Mouse (Mus musculus) 416B (cell line): Measurements from ENCODE around the gene Anxa11.
A peak's percentile ranks its signal among the peaks of the same experiment; 100 is the strongest.
"Not testable (repeated sequence)": the region's sequence is repeated elsewhere in the genome, so short reads cannot be mapped to it uniquely, and the experiment has no call there.

Experiments used
- DNase-seq: peaks from one replicate; pipeline ENCODE4 v3.0.0; 2011; ENCODE audit warnings: low read depth

Gene Anxa11

DNA sequence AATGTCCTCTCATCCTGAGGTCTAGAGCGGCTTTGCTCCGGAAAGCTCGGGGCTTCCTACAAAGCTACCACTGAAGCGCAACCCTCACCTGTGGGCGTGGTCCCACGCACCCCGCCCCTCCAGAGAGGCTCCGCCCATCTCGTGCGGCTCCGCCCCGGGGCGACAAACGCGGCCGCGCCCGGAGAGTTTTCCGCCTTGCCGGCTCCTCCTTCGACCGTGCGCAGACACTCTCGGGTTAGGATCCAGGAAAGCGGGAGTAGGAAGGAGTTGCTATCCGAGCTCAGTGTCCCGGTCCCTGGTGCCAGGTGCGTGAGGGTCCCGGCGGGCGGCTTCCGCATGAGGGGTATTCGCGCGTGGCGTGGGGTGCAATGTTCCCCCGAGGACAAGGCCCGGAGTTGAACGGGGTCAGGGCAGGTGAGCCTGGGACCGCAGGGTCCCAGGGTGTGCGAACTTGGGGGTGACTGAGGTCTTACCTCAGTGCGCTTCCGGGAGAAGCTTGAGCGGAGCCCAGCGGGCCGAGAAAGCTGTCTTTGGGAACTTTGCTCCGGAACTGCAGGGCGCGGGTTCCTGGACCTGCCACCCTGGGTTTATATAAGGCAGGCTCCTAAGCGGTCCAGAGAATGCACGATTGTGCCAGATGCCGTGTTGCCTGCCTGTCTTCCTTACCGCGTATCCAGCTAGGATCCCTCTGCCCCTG, at the start of gene Anxa11:
Gene Anxa11, plus strand, starts transcription at position 166 of the 697 bp plus-strand sequence.
- peak; percentile 88 for DNase-seq

DNA sequence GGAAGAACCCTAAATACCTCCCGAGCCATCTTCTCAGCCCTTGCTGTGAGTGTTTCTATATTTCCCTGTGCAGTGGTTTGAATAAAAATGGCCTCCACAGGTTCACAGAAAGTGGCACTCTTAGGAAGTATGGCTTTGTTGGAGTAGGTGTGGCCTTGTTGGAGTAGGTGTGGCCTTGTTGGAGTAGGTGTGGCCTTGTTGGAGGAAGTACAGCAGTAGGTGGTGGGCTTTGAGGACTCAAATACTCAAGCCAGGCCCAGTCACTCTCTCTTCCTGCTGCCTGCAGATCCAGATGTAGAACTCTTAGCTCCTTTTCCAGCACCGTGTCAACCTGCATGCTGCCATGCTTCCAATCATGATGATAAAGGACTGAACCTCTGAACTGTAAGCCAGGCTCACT, 47.6 kb upstream of the Anxa11 start:
- DNase-seq = no peak

- DNase-seq = no peak
Observed at GRCm38 (mm10) chr14:25795067-25795466, 46.9 kb upstream of the Anxa11 start.

DNA sequence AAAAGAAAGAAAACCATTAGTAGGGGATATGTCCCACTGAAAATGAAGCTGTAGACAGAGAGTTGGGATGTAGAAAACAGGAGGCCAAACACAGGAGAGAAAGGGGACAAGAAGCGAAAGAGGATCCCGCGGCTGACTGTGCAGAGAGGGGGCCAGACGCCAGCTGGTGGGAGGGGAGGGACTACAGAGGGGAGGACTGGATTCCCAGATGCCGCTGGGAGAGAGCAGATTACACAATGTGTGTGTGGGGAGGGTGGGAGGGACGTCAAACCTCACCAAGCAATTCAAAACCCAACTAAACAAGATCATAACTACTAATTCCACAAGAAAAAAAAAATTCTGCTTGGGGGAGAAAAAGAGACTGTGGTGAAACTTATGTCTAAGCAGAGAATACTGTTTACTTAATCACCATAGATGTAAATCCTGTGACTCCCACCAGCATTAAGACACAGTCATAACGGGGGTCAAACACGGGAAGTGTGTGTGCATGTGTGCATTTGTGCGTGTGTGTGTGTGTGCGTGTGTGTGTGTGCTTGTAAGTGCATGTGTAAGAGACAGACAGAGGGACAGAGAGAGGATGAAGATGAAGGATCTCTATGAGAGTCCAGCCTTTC, 46.3 kb upstream of the Anxa11 start:
- DNase-seq = no peak

DNA sequence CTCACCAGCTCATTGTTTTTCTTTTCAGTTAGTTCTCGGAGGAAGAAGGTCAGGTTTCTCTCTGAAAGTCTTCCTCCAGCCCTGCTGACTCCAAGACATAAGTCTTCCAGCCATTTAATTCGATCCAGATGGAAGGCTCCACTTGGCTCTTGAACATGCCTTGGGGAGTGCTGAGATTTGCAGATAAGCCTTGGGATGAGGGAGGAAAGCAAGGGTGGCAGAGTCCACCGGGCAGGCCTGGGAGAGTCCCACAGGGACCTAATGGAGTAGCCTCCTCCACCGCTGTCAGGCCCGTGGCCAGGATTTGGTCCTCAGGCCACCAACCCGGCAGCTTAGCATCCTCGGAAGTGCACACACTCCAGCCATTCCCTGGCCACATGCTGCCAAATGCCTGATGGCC, 45.3 kb upstream of the Anxa11 start:
- no peak for DNase-seq

- peak; percentile 56 for DNase-seq
Observed at GRCm38 (mm10) chr14:25800166-25800960, 41.6 kb upstream of the Anxa11 start.

DNA sequence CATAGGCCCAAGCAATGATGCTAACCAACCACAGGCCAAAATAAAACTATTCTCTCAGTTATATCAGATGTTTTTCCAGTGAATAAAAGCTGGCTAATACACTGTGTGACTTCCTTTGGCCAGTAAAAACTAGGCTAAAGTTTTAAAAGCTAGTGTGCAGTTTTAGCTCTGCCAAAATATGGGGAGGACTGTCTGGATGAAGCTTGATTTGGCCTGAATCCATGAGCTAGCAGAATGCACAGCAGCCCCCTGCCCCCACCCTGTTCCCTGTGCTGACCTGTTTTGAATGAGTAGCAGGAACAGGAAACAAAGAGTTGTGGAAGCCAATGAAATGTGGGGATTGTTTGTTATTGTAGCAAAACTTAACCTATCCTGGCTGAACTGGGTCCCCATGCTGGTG, 39.4 kb upstream of the Anxa11 start:
- DNase-seq = no peak

DNA sequence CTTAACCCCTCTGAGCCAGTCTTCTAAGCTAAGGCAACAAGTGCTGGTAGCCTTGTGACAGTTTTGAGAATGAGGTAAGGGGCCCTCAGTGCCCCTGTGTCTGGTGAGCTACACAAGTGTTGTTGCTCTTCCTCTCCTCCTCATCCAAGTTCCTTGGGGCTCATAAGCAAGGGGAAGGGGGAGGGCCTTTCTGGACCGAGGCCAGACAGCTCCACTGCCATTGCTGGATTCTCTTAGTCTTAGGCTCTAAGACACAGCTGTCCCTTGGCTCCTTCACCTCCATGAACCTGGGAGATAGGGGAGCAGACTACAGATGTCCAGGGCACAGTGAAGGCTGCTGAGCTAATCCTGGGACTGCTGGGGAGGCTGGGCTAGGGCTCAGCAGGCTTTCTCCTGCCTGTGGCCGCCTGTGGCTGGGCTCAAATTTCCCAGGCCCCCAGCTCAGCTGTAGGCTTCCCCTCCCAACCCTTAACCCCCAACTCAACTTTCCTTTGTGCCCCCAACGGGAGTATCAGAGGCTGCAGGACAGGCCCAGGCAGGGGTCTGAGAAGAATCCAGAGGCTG, 38.6 kb upstream of the Anxa11 start:
- DNase-seq = no peak

GRCm38 (mm10) chr14:25805871-25806270, 36.1 kb upstream of the Anxa11 start:
- DNase-seq = no peak

GRCm38 (mm10) chr14:25806561-25806960, 35.4 kb upstream of the Anxa11 start:
- peak; percentile 24 for DNase-seq

DNA sequence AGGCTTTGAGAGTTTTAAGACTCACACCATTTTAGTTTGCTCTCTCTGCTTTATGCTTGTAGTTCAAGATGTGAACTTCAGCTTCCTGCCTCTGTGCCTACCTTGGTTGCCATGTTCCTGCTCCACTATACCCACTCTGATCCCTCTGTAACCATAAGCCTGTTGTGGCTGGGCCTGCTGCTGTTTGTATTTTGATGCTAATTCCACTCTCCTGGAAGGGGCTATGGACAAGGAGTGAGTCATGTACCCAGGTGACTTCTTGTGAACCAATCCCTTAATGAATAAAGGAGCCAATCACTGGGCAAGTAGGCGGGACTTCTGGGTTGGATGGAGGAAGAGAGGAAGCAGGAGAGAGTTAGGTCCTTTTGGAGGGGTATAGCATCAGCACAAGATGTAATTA, 30.9 kb upstream of the Anxa11 start:
- DNase-seq = not testable (repeated sequence)

DNA sequence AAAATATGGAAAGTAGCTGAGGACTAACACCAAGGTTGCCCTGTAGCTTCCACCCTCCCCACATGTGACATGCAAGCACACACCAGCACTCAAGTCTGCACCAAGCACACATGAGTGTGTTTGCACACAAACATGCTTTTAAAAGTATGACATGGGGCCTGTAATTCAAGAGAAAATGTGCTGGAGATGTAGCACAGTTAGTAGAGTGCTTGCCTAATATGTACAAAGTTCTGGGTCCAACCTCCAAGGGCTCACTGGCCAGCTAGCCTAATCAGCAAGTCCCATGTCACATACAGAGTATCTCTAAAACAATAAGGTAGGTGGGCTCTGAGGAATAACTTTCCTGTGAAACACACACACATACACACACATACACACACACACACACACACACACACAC, 27.8 kb upstream of the Anxa11 start:
- no peak for DNase-seq

GRCm38 (mm10) chr14:25816416-25816815, 25.5 kb upstream of the Anxa11 start:
- peak; percentile 74 for DNase-seq

DNA sequence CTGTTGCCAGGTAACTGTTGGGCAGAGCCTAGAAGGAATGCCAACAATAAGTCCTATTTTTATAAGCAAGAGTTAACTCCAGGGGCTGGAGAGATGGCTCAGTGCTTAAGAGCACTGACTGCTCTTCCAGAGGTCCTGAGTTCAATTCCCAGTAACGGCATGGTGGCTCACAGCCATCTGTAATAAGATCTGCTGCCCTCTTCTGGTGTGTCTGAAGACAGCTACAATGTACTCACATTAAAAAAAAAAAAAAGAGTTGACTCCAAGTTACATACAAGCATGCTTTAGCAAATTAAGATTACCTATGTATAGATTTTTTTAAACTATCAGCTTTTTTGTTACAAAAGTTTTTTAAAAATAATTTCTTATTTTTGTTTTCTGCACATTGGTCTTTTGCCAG, 19.4 kb upstream of the Anxa11 start:
- no peak for DNase-seq

GRCm38 (mm10) chr14:25824995-25825394, 17.0 kb upstream of the Anxa11 start:
- no peak for DNase-seq

GRCm38 (mm10) chr14:25825880-25826626, 15.9 kb upstream of the Anxa11 start:
- no peak for DNase-seq

DNA sequence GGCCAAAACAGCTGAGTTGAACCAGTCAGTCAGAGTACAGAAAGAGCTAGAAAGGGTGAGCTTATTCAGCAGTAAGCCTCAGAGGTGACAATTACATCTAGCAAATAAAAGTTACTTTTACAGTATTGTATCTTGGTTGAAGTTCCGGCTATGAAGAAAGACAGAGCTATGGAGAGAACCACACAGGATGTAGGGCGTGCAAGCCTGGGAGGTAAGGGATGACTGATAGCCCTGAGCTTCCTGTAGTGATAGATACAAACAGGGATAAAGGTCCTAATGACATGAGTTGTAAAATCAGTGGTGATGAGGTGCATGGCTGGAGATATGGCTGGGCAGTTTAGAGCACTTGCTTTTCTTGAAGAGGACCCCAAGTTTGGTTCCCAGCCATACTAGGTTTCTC, 15.1 kb upstream of the Anxa11 start:
- DNase-seq = peak; percentile 74

DNA sequence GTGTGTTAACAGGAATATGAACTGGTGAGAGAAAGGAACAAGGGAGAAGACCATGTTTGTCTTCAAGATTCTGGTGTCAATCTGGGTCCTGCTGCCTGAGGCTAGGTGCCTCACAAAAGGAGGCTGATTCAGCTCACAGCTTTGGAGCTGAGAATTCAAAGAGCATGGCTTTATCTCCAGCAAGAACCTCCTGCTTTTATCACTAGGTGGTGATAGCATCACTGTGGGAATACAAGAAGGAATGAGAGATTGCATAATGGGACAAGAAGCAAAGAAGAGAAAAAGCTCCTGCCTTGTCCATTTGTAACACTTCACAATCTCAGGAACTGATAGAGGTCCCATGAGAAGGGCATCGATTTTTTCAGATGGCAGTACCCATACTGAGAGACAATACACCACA, 10.6 kb upstream of the Anxa11 start:
- DNase-seq = no peak

- peak; percentile 69 for DNase-seq
Observed at GRCm38 (mm10) chr14:25832301-25832700, 9.7 kb upstream of the Anxa11 start.

DNA sequence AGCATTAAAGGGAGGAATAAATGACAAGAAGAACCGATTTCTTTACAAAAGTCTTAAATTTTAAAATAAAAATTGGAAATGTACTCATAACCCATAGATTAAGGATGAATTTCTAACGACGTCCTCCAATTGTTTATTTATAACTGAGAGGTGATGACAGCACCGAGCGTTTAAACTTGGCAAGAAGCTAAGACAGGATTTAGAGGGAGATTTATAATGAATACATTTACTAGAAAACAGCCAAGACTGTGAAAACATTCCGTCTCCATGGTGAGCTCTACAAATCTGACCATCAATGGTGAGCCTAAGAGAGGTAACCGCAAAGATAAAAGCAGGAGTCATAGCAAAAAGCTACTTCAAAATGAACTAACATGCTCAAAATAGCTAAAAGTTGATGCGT, 3.5 kb upstream of the Anxa11 start:
- DNase-seq = no peak

GRCm38 (mm10) chr14:25839791-25840190, 2.2 kb upstream of the Anxa11 start:
- peak; percentile 68 for DNase-seq

DNA sequence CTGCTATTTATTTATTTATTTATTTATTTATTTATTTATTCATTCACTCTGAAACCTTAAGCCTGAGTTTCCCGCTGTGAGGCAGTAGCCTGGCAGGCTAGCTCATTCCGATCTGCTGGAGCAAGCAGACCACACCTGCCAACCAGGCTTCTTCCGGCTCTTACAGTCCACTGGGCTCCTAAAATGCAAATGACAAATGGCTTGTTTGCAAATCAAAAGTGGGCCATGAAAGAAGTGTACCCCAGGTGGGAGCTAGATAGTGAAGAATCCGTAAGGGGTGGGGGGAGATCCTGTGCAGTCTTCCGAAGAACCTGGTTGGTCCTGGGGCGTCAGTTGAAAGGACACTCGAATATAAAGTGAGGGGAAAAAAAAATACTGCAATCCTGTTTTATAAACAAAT, 995 bp upstream of the Anxa11 start:
- no peak for DNase-seq
